Mouse (Mus musculus): ENCODE data around the gene Mrtfb.
A peak's percentile ranks its signal among the peaks of the same experiment; 100 is the strongest.

Mrtfb gene

GRCm38 (mm10) chr16:13255855-13256635, at the start of gene Mrtfb:
Mrtfb (plus strand) TSS chr16:13256481.
- DNase-seq (ENCODE audit: low spot score) = peak; percentile 88

GRCm38 (mm10) chr16:13207649-13208048, 48.6 kb upstream of the Mrtfb start:
- no peak for DNase-seq (ENCODE audit: low spot score)

DNA sequence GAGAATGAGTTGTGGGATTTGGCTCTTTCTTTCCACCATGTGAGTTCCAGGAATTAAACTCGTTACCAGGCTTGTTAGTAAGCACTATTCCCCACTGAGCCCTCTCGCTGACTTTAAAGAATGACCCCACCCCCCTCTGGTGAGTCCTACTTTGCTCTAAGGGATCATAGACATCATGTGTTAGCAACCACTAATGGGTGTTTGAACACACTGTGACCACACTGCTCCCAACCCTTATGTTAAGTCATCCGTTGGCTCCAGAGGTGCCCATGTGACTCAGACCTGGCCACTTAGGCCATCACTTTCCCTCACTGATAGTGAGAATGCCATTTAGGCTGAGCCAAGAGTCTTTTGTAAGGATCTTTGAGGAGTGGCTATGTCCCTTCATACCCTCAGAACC, 48.2 kb upstream of the Mrtfb start:
- no peak for DNase-seq (ENCODE audit: low spot score)

- DNase-seq (ENCODE audit: low spot score) = no peak
These were observed 43.5 kb upstream of the Mrtfb start for GRCm38 (mm10) chr16:13212781-13213180.

GRCm38 (mm10) chr16:13216116-13216952, 39.9 kb upstream of the Mrtfb start:
- no peak for DNase-seq (ENCODE audit: low spot score)

GRCm38 (mm10) chr16:13217951-13218350, 38.3 kb upstream of the Mrtfb start:
- no peak for DNase-seq (ENCODE audit: low spot score)

- no peak for DNase-seq (ENCODE audit: low spot score)
These were observed 34.8 kb upstream of the Mrtfb start for GRCm38 (mm10) chr16:13221475-13221874.

DNA sequence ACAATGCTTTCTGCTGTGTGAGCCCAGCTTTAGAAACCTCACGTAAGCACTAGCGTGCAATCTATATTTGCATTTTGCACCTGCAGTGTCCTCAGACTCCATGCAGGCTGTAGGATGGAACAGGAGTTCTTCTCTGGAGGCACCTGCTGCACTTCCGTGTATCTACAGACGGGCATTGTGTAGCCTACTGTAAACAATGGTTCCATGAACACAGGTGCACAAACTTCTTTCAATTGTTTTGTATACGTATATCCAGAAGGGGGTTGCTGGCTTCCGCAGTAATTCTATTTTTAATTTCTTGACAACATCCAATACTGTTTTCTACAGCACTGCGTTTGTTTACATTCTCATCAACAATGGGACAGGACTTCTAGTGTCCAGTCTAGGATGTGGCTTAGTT, 24.2 kb upstream of the Mrtfb start:
- no peak for DNase-seq (ENCODE audit: low spot score)

DNA sequence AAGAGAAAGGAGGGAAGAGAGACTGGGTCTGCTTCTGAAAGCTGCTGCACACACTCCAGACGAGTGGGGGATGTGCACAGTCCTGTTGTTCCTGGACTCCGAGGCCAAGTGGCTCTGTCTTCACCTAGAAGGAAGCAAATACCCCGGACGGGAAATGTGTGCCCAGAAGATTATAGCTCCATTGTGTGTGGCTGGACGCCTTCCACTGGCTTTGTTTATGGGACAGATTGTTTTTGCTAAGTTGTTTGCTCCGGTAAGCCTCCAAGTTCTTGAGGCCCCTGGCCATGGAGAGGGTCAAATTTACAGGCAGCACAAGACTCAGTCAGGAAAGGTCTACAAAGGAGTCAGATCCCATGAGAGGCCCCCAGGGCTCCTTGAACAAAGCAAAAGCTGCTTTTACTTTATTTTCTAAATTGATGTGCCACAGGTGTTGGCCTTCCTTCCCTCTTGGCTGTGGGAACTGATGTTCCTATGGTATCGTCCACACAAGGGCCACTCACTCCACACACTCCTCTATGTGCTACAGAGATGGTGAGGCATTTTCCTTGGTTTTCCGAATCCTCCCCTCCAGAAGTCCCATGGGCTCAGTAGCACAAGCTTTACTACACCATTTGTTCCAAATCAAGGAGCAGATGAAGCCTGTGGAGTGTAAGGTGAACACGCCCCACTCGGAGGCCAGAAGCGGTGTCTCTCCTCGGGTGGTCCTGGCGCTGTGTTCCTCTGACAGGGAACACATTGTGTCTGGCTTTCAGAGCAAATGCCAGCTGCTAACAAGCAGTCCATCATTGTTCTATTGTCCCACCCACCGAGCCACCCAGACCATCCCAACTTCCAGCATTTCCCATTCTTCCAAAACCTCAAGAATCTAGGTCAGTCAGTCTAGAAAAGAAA, 23.1 kb upstream of the Mrtfb start:
- peak; percentile 19 for DNase-seq (ENCODE audit: low spot score)

GRCm38 (mm10) chr16:13239039-13239438, 17.2 kb upstream of the Mrtfb start:
- DNase-seq (ENCODE audit: low spot score) = no peak

- no peak for DNase-seq (ENCODE audit: low spot score)
These were observed 16.7 kb upstream of the Mrtfb start for GRCm38 (mm10) chr16:13239544-13239943.

DNA sequence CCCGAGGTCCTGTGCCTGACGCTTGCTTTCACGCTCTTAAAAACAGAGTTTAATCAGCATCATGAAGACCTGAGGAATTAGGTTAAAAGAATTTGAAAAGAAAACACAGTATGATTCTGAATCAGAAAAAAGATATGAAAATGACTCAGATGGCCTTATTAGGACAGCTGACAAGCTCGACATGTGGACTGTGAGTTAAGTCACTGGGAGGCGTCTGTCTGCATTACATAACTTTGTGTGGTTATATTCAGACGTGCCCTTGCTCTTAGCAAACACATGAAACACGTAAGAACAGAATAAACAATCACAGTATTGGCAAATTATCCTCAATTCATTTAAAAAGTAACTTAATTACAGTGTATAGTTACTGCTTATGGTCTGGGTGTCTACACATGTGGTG, 16.0 kb upstream of the Mrtfb start:
- DNase-seq (ENCODE audit: low spot score) = no peak

- no peak for DNase-seq (ENCODE audit: low spot score)
These were observed 10.6 kb upstream of the Mrtfb start for GRCm38 (mm10) chr16:13245658-13246057.

DNA sequence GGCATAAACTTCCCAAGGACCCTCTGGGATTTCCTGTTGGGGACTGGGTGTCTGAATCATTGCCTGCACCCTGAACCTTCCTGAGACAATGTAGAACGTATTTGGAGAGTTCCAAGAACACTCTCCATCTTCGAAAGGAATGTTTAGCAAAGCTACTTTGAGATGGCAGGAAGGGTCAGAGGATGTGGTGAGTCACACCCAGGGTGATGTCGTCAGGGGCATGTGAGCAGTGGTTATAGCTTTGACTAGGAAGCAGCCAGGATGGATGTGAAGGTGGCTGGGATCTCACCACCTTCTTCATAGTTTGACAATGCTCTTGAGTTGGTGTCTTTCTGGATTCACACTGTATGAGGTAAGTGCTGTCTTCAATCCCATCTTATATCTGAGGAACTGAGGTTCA, 9.4 kb upstream of the Mrtfb start:
- no peak for DNase-seq (ENCODE audit: low spot score)

- no peak for DNase-seq (ENCODE audit: low spot score)
These were observed 6.2 kb upstream of the Mrtfb start for GRCm38 (mm10) chr16:13250061-13250460.

DNA sequence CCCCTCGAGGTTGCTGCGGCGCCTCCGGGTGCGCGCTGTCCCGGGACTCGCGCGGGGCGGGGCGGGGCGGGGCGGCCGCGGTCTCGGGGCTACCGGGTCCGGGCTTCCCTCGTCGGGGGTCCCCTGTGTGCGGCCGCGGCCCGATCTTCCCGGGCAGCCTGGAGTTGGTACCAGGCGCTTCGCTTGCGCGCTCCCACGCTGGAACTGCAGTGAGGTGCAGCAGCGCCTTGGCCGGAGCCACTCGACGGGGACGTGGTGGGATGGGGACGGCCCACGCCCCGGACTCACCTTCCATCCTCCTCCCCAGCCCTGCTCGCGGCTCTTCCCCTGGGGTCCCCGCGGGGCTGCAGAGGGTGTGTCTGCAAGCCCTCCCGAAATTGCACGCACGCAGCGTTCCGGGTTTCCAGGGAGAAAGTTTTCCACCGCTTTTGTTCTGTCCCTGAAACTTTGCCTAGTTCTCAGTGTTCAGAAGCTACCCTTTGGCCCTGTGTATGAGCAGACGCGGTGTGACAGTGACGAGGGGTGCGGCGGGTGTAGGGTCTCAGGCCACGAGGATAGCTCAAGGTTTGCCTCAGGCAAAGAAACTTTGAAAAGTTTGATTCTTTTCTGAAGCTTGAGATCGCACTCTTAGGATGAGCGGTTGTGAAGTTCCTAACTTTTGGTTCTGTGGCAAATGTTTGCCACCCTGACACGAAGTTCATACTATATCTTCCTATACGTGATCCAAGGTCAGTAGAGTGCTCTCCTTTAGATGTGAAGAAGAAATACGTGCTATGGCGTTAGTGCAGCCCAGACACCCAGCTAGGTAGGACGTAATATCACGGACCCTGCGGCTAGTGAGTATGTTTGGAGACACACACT, 616 bp downstream of the Mrtfb start:
- DNase-seq (ENCODE audit: low spot score) = peak; percentile 13

DNA sequence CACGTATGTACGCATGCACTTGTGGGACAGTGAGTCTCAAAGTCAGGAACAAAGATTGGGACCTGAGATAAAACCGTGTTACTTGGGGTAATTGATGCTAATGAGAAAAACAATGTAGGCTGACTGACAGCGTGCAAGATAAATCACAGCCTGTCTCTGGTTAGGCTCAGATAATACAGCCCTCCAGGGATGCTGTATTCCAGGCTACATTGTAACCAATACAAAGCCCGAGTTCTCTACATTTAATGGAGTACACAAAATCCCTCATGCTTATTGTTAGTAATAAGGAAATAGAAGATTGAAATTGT, 1.2 kb downstream of the Mrtfb start:
- DNase-seq (ENCODE audit: low spot score) = no peak

DNA sequence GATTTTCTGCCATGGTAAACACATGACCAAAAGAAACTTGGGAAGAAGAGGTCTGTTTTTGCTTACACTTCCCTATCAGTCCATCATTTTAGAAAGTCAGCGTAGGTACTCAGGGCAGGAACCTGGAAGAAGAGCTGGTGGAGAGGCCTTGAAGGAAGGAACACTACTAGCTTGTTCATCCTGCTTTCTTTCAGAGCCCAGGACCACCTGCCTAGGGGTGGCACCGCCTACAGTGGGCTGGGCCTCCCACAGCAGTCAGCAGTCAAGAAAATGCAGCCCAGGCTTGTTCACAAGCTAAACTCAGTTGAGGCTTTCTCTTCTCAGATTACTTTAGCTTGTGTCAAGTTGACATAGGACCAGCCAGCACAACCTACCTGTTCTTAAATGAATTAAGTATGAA, 2.7 kb downstream of the Mrtfb start:
- no peak for DNase-seq (ENCODE audit: low spot score)

GRCm38 (mm10) chr16:13266312-13266711, 10.0 kb downstream of the Mrtfb start:
- no peak for DNase-seq (ENCODE audit: low spot score)

GRCm38 (mm10) chr16:13267350-13267904, 11.1 kb downstream of the Mrtfb start:
- no peak for DNase-seq (ENCODE audit: low spot score)

DNA sequence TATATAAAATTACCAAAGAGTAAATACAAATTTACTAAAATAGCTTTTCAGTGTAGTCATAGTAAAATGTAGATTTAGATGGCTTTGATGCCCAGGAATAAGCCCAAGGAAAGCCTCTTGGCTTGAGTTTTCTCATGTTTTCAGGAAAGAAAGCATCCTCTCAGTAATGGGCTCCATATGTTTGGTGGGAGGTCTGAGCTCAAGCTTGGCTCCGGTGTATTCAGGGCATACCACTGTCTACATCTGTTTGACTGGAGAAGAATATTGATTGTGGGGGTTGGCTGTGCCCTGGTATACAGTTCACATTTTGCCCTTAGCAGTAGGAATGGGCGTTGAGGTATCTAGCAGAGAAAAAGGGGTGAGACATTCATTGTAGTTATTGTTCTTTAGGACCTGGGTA, 13.1 kb downstream of the Mrtfb start:
- no peak for DNase-seq (ENCODE audit: low spot score)
